Mouse (Mus musculus): Measurements from ENCODE around the gene Gm42906. TPM values are rescaled to one million over a fixed set of nuclear protein-coding genes. Genes with fewer than 3 reads are reported as not detected.
A peak's percentile ranks its signal among the peaks of the same experiment; 100 is the strongest.

Gm42906 gene
- polyA plus RNA-seq, 1 experiment from 2014 or later: not detected

GRCm38 (mm10) chr5:151111080-151111871 is 316.7 kb downstream of the Gm42906 start:
- ATAC-seq (ENCODE audit: low read depth): no peak
- no peak overlapping the region for H3K4me2 ChIP-seq (ENCODE audit: low read depth, low read length)
- H3K36me3 ChIP-seq (ENCODE audit: control insufficient read depth, insufficient read depth, low read length): no peaks in the 10 kb centered on the region
- 85% methylated on average over 7 of the region's 7 CpGs for WGBS
- no peak overlapping the region for H3K4me3 ChIP-seq (ENCODE audit: low read length)
- H3K27ac ChIP-seq (ENCODE audit: low read length): no peak overlapping the region
- no peak overlapping the region for H3K9ac ChIP-seq (ENCODE audit: low read length)
- no peaks in the 10 kb centered on the region for H3K9me3 ChIP-seq (ENCODE audit: control insufficient read depth, low read length)
- H3K27me3 ChIP-seq (ENCODE audit: control insufficient read depth, insufficient read depth, low read depth, low read length): no peaks in the 10 kb centered on the region
- peaks cover 26% of the 10 kb centered on the region for H3K4me1 ChIP-seq (replicated peaks; ENCODE audit: control insufficient read depth, insufficient read depth, low read length)

GRCm38 (mm10) chr5:151110461-151110908 is 317.5 kb downstream of the Gm42906 start:
- WGBS: 38% methylated on average over 6 of the region's 6 CpGs
- Histone ChIP-seq H3K9ac (ENCODE audit: low read length) (no peak overlapping the region), H3K4me2 (ENCODE audit: low read depth, low read length) (no peak overlapping the region; the same call in 1 of the 2 replicates), H3K4me3 (ENCODE audit: low read length) (no peak overlapping the region), H3K27me3 (ENCODE audit: control insufficient read depth, insufficient read depth, low read depth, low read length) (no peaks in the 10 kb centered on the region), H3K36me3 (ENCODE audit: control insufficient read depth, insufficient read depth, low read length) (no peaks in the 10 kb centered on the region), H3K4me1 (replicated peaks; ENCODE audit: control insufficient read depth, insufficient read depth, low read length) (peaks cover 23% of the 10 kb centered on the region), H3K9me3 (ENCODE audit: control insufficient read depth, low read length) (no peaks in the 10 kb centered on the region), H3K27ac (ENCODE audit: low read length) (peak overlapping the region; percentile 80)
- ATAC-seq (ENCODE audit: low read depth): peak; percentile 56; the same call in 1 of the 2 replicates

GRCm38 (mm10) chr5:151109822-151110221 is 318.1 kb downstream of the Gm42906 start:
- H3K9ac ChIP-seq (ENCODE audit: low read length): no peak overlapping the region
- H3K9me3 ChIP-seq (ENCODE audit: control insufficient read depth, low read length): no peaks in the 10 kb centered on the region
- peak overlapping the region; percentile 64 for H3K27ac ChIP-seq (ENCODE audit: low read length)
- H3K4me1 ChIP-seq (replicated peaks; ENCODE audit: control insufficient read depth, insufficient read depth, low read length): peaks cover 27% of the 10 kb centered on the region
- H3K36me3 ChIP-seq (ENCODE audit: control insufficient read depth, insufficient read depth, low read length): no peaks in the 10 kb centered on the region
- ATAC-seq (ENCODE audit: low read depth): 0 out of 2 replicates have a peak, but pooled peaks have one; percentile 8
- no peaks in the 10 kb centered on the region for H3K27me3 ChIP-seq (ENCODE audit: control insufficient read depth, insufficient read depth, low read depth, low read length)
- WGBS: 58% methylated on average over 2 of the region's 2 CpGs
- H3K4me3 ChIP-seq (ENCODE audit: low read length): no peak overlapping the region
- no peak overlapping the region for H3K4me2 ChIP-seq (ENCODE audit: low read depth, low read length)

- no peak for ATAC-seq (ENCODE audit: low read depth)
- Histone ChIP-seq H3K27me3 (ENCODE audit: control insufficient read depth, insufficient read depth, low read depth, low read length) (no peaks in the 10 kb centered on the region), H3K36me3 (ENCODE audit: control insufficient read depth, insufficient read depth, low read length) (no peaks in the 10 kb centered on the region), H3K4me3 (ENCODE audit: low read length) (no peak overlapping the region), H3K9ac (ENCODE audit: low read length) (no peak overlapping the region), H3K4me2 (ENCODE audit: low read depth, low read length) (peak overlapping the region; percentile 33; the same call in 1 of the 2 replicates), H3K27ac (ENCODE audit: low read length) (peak overlapping the region; percentile 3), H3K9me3 (ENCODE audit: control insufficient read depth, low read length) (no peaks in the 10 kb centered on the region), H3K4me1 (replicated peaks; ENCODE audit: control insufficient read depth, insufficient read depth, low read length) (peaks cover 34% of the 10 kb centered on the region)
- 71% methylated on average over 7 of the region's 7 CpGs for WGBS
Observed at GRCm38 (mm10) chr5:151108955-151109354, 319.0 kb downstream of the Gm42906 start.

GRCm38 (mm10) chr5:151108291-151108897 is 319.6 kb downstream of the Gm42906 start:
- peak overlapping the region; percentile 33 for H3K4me2 ChIP-seq (ENCODE audit: low read depth, low read length)
- H3K27me3 ChIP-seq (ENCODE audit: control insufficient read depth, insufficient read depth, low read depth, low read length): no peaks in the 10 kb centered on the region
- H3K27ac ChIP-seq (ENCODE audit: low read length): peak overlapping the region; percentile 26
- peak; percentile 29; the same call in 1 of the 2 replicates for ATAC-seq (ENCODE audit: low read depth)
- peaks cover 35% of the 10 kb centered on the region for H3K4me1 ChIP-seq (replicated peaks; ENCODE audit: control insufficient read depth, insufficient read depth, low read length)
- peak overlapping the region; percentile 4; the same call in 1 of the 2 replicates for H3K4me3 ChIP-seq (ENCODE audit: low read length)
- H3K9me3 ChIP-seq (ENCODE audit: control insufficient read depth, low read length): no peaks in the 10 kb centered on the region
- peak overlapping the region; percentile 8; the same call in 1 of the 2 replicates for H3K9ac ChIP-seq (ENCODE audit: low read length)
- WGBS: 44% methylated on average over 19 of the region's 19 CpGs
- H3K36me3 ChIP-seq (ENCODE audit: control insufficient read depth, insufficient read depth, low read length): no peaks in the 10 kb centered on the region

- 94% methylated on average over 3 of the region's 3 CpGs for WGBS
- Histone ChIP-seq H3K4me2 (ENCODE audit: low read depth, low read length) (no peak overlapping the region), H3K27me3 (ENCODE audit: control insufficient read depth, insufficient read depth, low read depth, low read length) (no peaks in the 10 kb centered on the region), H3K9ac (ENCODE audit: low read length) (no peak overlapping the region), H3K36me3 (ENCODE audit: control insufficient read depth, insufficient read depth, low read length) (no peaks in the 10 kb centered on the region), H3K4me3 (ENCODE audit: low read length) (no peak overlapping the region), H3K9me3 (ENCODE audit: control insufficient read depth, low read length) (no peaks in the 10 kb centered on the region), H3K4me1 (replicated peaks; ENCODE audit: control insufficient read depth, insufficient read depth, low read length) (peaks cover 35% of the 10 kb centered on the region), H3K27ac (ENCODE audit: low read length) (no peak overlapping the region)
- ATAC-seq (ENCODE audit: low read depth): no peak
Observed at GRCm38 (mm10) chr5:151106841-151107240, 321.1 kb downstream of the Gm42906 start.

- H3K4me3 ChIP-seq (ENCODE audit: low read length): no peak overlapping the region
- H3K27me3 ChIP-seq (ENCODE audit: control insufficient read depth, insufficient read depth, low read depth, low read length): no peaks in the 10 kb centered on the region
- no peak overlapping the region for H3K27ac ChIP-seq (ENCODE audit: low read length)
- WGBS: 68% methylated on average over 10 of the region's 10 CpGs
- no peak overlapping the region for H3K9ac ChIP-seq (ENCODE audit: low read length)
- no peak for ATAC-seq (ENCODE audit: low read depth)
- H3K4me1 ChIP-seq (replicated peaks; ENCODE audit: control insufficient read depth, insufficient read depth, low read length): peaks cover 28% of the 10 kb centered on the region
- H3K4me2 ChIP-seq (ENCODE audit: low read depth, low read length): 0 out of 2 replicates have a peak overlapping the region, but pooled peaks have one; percentile 3
- H3K9me3 ChIP-seq (ENCODE audit: control insufficient read depth, low read length): no peaks in the 10 kb centered on the region
- no peaks in the 10 kb centered on the region for H3K36me3 ChIP-seq (ENCODE audit: control insufficient read depth, insufficient read depth, low read length)
Observed at GRCm38 (mm10) chr5:151105054-151105971, 322.6 kb downstream of the Gm42906 start.

GRCm38 (mm10) chr5:151104354-151105053 is 323.5 kb downstream of the Gm42906 start:
- H3K4me3 ChIP-seq (ENCODE audit: low read length): no peak overlapping the region
- no peaks in the 10 kb centered on the region for H3K27me3 ChIP-seq (ENCODE audit: control insufficient read depth, insufficient read depth, low read depth, low read length)
- H3K36me3 ChIP-seq (ENCODE audit: control insufficient read depth, insufficient read depth, low read length): no peaks in the 10 kb centered on the region
- no peak overlapping the region for H3K27ac ChIP-seq (ENCODE audit: low read length)
- no peak overlapping the region for H3K9ac ChIP-seq (ENCODE audit: low read length)
- WGBS: 53% methylated on average over 9 of the region's 9 CpGs
- peaks cover 25% of the 10 kb centered on the region for H3K4me1 ChIP-seq (replicated peaks; ENCODE audit: control insufficient read depth, insufficient read depth, low read length)
- H3K9me3 ChIP-seq (ENCODE audit: control insufficient read depth, low read length): no peaks in the 10 kb centered on the region
- ATAC-seq (ENCODE audit: low read depth): peak; percentile 82
- H3K4me2 ChIP-seq (ENCODE audit: low read depth, low read length): 0 out of 2 replicates have a peak overlapping the region, but pooled peaks have one; percentile 3

Data from lung, embryonic 16.5 days (tissue).